Mouse (Mus musculus): Measurements from ENCODE around the gene Capsl.

Capsl gene

DNA sequence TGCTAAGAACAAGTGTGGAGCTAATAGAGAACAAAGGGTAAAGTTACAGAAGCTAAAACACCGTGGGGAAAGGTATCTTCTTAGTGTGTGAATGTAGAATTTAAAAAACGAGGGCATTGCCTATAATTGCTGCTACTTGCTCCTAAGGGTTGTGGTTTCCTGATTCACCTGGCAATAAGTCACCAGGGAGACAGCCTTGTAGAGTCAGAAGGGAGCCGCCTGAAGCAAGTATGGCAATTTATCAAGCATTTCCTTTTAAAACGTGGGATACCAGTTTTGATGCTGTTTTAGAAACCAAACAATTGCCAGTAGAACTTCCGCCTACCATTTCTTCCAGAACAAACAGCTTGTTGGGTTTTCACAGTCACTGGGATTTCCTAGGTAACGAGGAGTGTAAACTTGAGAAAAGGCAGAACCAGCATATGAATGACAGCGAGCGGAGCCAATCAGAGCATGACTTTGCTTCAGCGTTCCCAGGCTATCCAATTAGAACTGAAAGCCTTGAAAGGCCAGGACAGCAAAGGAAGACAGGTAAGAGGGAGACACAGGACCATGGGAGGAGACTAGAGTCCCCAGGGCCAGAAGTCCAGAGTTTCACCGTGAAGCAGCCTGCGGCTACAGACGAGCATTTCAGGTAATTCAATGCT is at the start of gene Capsl:
Capsl (plus strand) TSS at position 495 of the 647 bp plus-strand sequence.
- no peak for DNase-seq (ENCODE audit: low spot score)

DNA sequence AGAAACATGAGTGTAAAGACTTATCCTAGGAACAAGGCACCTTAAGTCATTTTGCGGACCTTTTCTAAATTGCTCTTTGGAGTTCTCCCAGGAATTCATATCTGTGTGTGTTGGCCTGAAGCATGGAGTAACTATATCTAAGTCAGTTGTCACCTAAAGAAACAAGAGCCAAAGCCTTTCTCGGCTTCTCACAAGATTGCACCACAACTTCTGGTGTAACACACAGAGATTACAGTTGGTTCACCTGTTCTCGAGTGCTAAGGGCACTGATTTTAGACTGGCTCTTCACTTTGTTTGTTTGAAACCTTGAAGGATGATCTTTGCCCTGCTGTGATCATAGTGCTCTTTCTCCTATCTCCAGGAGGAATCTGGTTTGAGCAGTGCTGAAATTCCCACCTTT is 26.4 kb upstream of the Capsl start:
- DNase-seq (ENCODE audit: low spot score): no peak

DNA sequence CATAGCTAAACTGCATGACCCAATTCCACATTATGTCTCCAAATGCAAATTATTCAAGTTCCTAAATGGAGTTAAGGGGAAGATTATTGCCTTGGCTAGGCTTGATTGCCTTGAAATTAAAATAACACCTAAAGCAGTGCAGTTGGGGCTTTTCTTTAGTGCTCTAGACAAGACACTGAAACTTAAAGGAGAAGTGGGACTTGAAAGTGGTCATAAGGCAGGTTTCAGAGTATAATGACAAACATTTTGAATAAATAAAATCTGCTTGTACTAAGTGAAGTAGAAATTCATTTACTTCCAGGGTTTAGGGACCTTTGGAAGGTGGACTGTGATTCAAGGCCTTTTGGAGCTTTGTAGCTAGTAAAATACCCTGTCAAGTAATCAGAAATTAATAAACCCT is 14.7 kb upstream of the Capsl start:
- no peak for DNase-seq (ENCODE audit: low spot score)

DNA sequence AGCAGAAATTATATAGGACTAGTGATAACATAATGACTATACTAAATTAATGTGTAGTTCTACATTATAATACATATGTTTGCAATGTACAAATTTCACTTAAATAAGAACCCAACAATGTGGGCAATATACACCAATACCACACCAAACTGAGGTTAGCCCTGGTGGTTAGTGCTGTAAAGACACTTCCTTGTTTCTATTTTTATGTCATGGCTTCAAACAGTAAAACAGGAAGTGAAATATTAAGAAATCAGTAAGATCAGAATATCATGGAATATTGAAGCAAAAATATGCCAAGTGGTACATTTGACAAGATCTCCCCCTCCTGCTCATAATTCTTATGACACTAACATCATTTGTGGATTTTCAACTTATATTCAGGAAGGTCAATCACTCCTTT is 8.0 kb upstream of the Capsl start:
- DNase-seq (ENCODE audit: low spot score): no peak

DNA sequence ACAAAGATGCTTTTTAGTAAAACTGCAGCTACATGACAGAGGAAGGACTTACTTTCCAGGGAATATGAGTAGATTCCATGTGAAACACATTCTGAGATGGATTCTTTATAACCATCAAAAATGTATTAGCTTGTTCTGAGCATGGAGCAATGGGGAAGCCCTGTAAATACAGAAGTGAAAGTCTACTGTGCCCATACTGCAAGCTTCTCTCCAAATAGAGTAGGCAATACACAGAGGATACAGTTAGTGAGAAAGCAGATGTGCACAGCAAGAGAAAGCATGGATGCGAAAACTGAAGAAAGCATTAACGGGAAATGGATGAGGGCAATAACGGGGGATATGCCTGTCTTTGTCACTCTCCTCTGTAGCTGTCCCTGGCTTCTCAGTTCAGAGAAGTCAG is 6.0 kb upstream of the Capsl start:
- no peak for DNase-seq (ENCODE audit: low spot score)

DNA sequence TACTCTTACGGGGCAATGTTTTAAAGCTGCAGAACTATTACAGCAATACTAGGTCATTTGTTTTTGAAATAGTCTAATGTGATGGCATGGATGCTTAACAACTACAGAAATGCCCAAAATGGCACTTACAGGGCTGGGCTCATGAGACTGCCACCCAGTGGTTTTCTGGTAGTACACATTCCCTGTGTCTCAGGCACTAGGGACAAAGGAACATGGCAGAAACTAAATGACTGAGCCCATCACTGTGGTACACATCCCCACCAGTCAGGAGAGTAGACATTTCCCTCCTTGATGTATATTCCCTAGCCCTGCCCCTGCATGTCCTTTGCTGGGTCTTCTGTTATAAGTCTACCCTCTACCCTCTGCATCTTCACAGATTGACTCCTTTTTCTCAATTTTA is 16.2 kb downstream of the Capsl start:
- no peak for DNase-seq (ENCODE audit: low spot score)

DNA sequence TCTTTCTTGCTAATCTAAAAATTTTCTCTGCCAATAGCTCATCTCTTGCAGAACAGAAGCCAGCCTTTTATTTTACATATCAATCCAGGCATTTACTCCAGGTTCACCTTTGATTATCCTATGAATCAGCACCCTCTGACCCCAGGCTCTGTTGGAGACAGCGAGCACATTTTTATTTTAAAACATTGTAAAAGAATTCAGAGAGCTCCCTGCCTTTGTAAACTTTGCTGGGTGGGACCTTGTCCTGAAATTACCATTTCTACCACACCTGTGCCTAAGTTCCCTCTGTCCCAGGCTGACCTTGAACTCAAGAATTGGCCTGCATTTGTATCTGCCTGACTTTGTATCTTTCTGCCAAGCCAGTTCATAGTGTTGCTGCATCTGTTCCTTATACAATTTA is 17.0 kb downstream of the Capsl start:
- DNase-seq (ENCODE audit: low spot score): no peak

DNA sequence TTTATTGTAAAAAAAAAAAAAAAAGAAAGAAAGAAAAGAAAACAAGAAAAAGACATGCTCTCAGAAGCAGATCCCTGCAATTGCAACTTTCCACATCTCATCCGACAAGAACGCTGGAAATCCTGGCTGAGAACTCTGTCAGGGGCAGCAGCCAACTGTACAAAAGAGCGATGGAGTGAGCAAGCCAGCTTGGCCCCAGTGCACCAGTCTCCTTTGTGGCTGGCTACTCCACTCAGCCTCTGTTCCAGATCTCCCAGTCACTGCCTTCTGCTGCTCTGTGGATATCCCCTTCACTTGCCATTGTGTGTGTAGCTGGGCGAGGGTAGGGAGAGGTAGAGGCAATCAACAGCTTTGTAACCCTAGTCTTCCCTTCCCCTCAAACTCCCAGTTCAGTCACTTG is 18.4 kb downstream of the Capsl start:
- no peak for DNase-seq (ENCODE audit: low spot score)

DNA sequence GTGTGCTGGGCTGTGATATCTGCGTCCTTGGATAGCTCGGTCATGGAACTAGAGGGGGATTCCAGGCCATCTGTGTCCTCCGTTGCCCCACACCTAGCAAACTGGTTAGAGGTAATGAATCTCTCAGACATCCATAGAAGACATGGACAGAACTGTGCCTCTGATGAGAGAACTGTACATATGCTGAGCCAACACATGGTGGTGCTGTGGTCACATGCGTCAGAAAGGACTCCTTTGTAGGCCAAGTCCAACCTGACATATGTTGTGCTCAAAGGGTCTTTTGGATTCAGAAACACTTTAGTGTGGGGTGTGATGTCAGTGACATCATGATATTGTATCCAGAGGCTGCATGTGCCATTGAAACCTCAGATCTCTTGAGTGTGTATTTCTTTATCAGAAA is 19.4 kb downstream of the Capsl start:
- no peak for DNase-seq (ENCODE audit: low spot score)

DNA sequence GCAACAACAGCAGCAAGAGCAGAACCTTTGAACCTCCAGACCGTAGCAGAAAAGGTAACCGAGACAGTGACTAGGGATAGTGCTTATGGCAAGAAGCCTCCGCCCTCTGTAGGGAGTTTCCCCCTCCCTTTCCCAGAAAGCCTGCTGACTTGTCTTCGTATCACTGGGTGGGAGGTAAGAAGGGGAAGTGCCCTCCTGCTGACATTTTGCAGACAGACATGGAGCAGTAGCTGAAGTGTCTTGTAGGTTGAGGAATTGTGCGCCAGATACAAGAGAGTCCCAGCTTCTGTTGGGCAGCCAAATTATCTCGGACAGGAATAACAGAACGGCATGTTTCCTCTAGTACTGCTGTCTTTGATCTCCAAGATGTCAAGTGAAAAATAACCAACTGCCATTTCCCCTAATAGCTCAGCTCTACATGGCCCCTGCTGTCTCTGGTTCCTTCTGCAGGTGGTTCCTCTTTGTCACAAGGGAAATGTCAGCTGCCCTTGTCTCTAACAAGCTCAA is 27.7 kb downstream of the Capsl start:
- DNase-seq (ENCODE audit: low spot score): no peak

DNA sequence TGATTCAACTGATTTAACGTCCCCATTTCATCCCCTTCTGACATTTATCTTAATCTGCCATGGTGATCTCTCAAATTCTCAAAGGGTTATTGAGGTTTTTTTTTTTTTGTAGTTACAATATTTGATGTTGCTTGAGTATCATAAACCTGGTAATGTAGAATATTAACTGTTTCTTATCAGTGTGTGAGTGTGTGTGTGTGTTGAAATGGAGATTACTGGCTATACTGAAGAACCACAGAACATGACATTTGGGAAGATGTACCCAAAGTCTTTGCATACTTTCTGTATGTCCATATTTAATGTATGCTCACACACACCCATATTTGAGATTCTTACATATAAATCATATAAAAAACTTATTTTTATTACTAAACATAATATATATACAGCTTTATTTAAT is 28.2 kb downstream of the Capsl start:
- DNase-seq (ENCODE audit: low spot score): no peak

DNA sequence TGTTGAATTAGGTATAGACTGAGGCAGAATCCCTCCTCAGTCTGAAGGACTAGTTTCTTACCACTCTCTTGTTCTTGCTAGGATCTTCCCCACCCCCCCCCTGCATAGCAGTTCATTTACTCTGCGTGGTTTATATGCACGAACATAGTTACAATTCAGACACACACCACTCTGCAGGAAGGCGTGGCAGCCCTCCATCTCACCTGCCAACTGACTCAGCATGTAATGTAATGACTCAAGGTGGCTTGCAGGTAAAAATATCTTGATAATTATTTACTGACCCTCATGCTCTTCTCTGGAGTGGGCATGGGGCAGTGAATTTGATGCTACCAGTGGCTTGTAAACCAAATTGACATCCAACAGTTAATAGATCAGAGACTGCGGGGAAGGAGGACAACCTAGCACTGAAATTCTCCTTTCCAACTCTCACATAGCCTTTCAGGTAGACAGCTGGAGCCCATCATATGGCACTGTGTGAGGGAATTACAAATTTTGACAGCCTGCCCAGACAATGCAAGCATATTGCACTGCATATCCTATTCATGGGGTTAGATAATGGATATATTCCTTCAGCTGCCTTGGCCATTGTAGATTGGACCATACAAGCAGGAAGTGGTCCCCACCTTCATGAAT is 35.3 kb downstream of the Capsl start:
- DNase-seq (ENCODE audit: low spot score): no peak

DNA sequence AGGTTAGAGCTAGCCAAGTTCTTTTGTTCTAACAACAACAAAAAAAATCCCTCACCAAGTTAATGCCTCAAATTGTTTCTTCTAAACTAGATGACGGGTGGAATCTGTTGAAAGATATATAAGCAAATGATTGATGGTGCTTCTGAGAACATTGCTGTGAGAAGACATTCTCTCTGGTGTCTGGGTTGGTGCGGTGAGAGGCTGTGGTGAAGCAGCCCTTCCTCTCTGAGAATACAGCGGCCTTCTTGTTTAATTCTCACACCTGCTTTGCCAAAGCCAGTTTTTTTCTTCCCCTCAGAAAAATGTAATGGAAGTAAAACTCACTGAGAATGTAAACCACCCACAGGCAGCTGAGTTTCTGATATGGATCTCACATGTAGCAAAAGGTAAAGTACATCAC is 36.3 kb downstream of the Capsl start:
- DNase-seq (ENCODE audit: low spot score): no peak

DNA sequence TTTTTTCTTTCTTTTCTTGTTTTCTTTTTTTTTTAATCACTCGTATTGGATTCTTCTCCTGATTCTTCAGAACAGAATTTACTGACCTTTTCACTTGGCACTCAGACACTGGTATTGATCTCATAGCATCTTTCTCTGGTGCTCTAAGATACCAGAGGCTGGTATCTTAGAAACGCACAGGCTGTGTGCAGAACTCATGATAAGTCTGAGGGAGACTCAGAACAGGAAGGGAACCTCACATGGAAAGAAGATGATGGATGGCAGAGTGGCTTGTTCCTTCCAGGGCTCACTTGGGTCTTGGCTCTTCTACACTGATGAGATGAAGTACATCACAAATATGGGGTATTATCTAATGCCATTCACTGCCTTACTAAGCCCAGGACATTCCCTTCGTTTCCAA is 36.8 kb downstream of the Capsl start:
- no peak for DNase-seq (ENCODE audit: low spot score)

DNA sequence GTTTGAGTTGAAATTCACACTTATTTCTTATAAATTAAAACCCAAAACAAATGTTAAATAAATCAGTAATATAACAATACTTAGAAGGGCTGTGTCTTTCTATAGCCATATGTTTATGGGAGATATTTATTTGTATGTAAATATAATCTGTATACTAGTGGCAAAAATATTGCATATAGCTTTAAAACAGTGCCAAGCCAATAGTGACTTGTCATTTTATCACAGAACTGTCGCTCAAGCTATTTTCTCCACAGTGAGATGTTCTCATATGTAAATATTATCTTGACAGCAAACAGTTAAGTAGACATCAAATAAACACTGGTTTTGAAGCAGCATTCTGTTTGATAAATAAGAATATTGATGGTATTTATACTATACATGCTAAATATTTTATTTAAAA is 37.4 kb downstream of the Capsl start:
- no peak for DNase-seq (ENCODE audit: low spot score)

DNA sequence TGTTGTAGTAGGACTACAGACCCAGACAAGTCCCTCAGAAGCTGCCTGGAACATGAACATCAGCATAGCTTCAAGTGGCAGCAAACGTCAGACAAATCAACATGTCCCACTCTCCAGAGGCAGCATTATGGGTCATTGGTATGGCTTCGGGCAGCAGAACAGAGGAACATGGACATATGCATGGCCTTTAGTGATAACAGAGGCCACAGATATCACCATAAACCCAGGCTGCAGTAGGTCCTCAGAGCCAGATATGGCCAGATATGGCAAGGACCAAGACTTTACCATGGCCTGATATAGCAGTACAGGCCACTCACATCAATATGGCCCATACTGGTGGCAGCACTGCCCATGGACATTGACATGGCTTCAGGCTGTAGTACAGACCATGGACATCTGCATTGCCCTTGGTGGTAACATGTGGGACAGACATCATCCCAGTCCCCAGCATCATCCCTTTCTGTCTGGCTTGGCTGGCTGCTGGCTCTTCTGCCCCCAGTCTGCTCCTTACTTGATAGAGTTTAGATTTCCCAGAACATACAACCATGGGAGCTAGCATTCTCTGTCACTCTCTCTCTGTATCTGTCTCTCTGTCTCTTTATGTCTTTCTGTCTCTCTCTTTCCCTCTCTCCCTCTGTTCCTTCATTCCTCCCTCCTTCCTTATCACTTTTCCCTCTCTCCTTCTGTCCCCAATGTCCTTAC is 53.7 kb downstream of the Capsl start:
- DNase-seq (ENCODE audit: low spot score): no peak

DNA sequence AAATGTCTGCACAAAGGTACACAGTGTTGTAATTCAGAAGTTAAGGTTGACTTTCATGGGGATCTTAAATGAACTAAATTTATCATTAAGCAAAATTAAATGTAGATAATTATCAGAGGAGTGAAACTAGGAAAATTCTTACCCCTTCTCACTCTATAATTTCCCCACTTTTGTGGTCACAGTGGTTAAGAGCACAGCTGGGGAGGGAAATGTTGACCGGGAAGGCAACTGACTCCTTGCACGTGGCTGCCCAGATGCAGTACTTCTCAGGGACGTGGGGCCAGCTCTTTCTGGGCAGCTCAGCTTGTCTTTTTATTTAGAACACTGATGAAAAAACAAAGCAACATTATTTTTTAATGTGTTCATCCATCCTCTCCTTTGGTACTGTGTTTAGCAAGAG is 56.2 kb downstream of the Capsl start:
- no peak for DNase-seq (ENCODE audit: low spot score)
